Comparison of ENCODE assay signal across 21 mouse cellular contexts in the genomic region with DNA sequence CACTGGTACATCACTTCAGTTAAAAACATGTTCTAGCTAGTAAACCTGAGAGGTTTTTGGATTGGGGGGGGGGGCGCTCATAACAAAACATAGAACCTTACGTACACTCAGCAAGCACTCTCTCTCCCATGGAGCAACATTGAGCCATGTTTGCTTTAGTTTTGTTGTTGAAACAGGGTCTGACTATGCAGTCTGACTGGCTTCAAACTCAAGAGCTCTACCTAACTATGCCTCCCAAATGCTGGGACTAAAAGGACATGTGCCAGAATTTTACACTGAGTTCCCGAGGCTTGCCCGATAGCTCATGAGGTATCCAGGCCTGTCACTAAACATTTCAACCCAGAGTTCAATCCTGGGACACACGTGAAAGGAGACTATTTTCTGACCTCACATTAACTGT. TPM values are rescaled to one million over a fixed set of nuclear protein-coding genes. Genes with fewer than 3 reads are reported as not detected.
DNase-seq lines count a peak whose midpoint lies in the region; ATAC-seq and TF ChIP-seq lines count a peak whose summit lies in the region.
"Had no signal": no experiment of that assay in that cellular context is flagged by ENCODE, and none has a peak within 500 bp of the region (broad histone marks: within the 10 kb centered on the region; RNA-seq: fewer than 3 reads in every experiment).

No protein-coding gene starts in this region.

- H3K9me3 ChIP-seq in liver, postnatal 0 days (ENCODE audit: low read length) = no peaks in the 10 kb centered on the region
- H3K9me3 ChIP-seq in ES-Bruce4 (replicated peaks; ENCODE audit: control insufficient read depth, insufficient read depth, low read length, poor library complexity, severe bottlenecking) = no peaks in the 10 kb centered on the region
- H3K9me3 ChIP-seq: embryonic facial prominence, embryonic 10.5 days; embryonic facial prominence, embryonic 12.5 days; forebrain, embryonic 13.5 days; forebrain, embryonic 15.5 days had no signal

- H3K36me3 ChIP-seq in liver, postnatal 0 days (replicated peaks; ENCODE audit: insufficient read depth, low read length) = peaks cover 59% of the 10 kb centered on the region
- H3K36me3 ChIP-seq in ES-Bruce4 (ENCODE audit: control insufficient read depth, insufficient read depth, low read length, poor library complexity, severe bottlenecking) = peaks cover 70% of the 10 kb centered on the region

- no peak overlapping the region for H3K4me3 ChIP-seq in liver, postnatal 0 days (ENCODE audit: low read depth, low read length)
- no peak overlapping the region for H3K4me3 ChIP-seq in ES-Bruce4 (ENCODE audit: low read depth, low read length)
- H3K4me3 ChIP-seq: embryonic facial prominence, embryonic 10.5 days; embryonic facial prominence, embryonic 12.5 days; forebrain, embryonic 13.5 days; forebrain, embryonic 15.5 days had no signal

- H3K27ac ChIP-seq in liver, postnatal 0 days (ENCODE audit: low read depth) = no peak overlapping the region
- H3K27ac ChIP-seq in ES-Bruce4 (ENCODE audit: insufficient read depth, low read length) = peak overlapping the region; percentile 15; the same call in 1 of the 2 replicates
- H3K27ac ChIP-seq: embryonic facial prominence, embryonic 10.5 days; embryonic facial prominence, embryonic 12.5 days; forebrain, embryonic 13.5 days; forebrain, embryonic 15.5 days had no signal

- TF ChIP-seq CTCF in liver, postnatal 0 days (IDR thresholded peaks at IDR 0.05; ENCODE audit: low read depth) = no peak
- TF ChIP-seq CTCF in ES-Bruce4 (IDR thresholded peaks at IDR 0.05; ENCODE audit: low read depth, low read length) = no peak

- H3K9ac ChIP-seq in liver, postnatal 0 days (replicated peaks) = no peak overlapping the region
- H3K9ac ChIP-seq in ES-Bruce4 (ENCODE audit: low read depth, poor library complexity, severe bottlenecking) = no peak overlapping the region
- H3K9ac ChIP-seq: embryonic facial prominence, embryonic 12.5 days; forebrain, embryonic 13.5 days; forebrain, embryonic 15.5 days; forebrain, postnatal 0 days had no signal

- H3K27me3 ChIP-seq in liver, postnatal 0 days (ENCODE audit: insufficient read depth, low read length) = no peaks in the 10 kb centered on the region
- no peaks in the 10 kb centered on the region for H3K27me3 ChIP-seq in ES-Bruce4 (ENCODE audit: control insufficient read depth, insufficient read depth, low read length, poor library complexity, severe bottlenecking)
- H3K27me3 ChIP-seq: CH12.LX; embryonic facial prominence, embryonic 12.5 days; forebrain, embryonic 13.5 days; forebrain, embryonic 15.5 days had no signal

- DNase-seq in heart, adult 11 months = peak; percentile 72
- no peak for DNase-seq in heart, adult 8-10 months (ENCODE audit: low spot score)
- no peak for DNase-seq in liver, postnatal 0 days
- no peak for DNase-seq in liver
- DNase-seq: adrenal gland, adult 8-10 months; adrenal gland, postnatal 14 days; adrenal gland, postnatal 36 days; B cell, adult 2 months; cerebellum, adult 11-12 months; cerebellum, adult 2 months; cerebellum, adult 9-10 months; cerebellum, postnatal 10 days; cerebellum, postnatal 25 days; forebrain, postnatal 0 days had no signal

- peaks cover 4% of the 10 kb centered on the region; the same call in 1 of the 2 replicates for H3K4me1 ChIP-seq in liver, postnatal 0 days (ENCODE audit: insufficient read depth)
- peaks cover 1% of the 10 kb centered on the region for H3K4me1 ChIP-seq in ES-Bruce4 (ENCODE audit: control insufficient read depth, insufficient read depth, low read length)
- H3K4me1 ChIP-seq: embryonic facial prominence, embryonic 10.5 days; forebrain, embryonic 13.5 days; forebrain, embryonic 15.5 days had no signal

- no peak for TF ChIP-seq EP300 in liver, postnatal 0 days (IDR thresholded peaks at IDR 0.05; ENCODE audit: low read depth)
- TF ChIP-seq EP300 in ES-Bruce4 (IDR thresholded peaks at IDR 0.05; ENCODE audit: insufficient read depth, low read depth, low read length) = no peak

- TF ChIP-seq POLR2A in ES-Bruce4 (IDR thresholded peaks at IDR 0.05; ENCODE audit: insufficient read depth, low read length) = no peak

- WGBS in liver, postnatal 0 days (ENCODE audit: insufficient replicate concordance) = 70% methylated on average over 5 of the region's 5 CpGs

- ATAC-seq in liver, postnatal 0 days = peak; percentile 72
- ATAC-seq: CD4-positive, CD25-positive, alpha-beta regulatory T cell, adult 4 months; forebrain, embryonic 13.5 days; forebrain, embryonic 15.5 days; forebrain, postnatal 0 days had no signal

- H3K4me2 ChIP-seq in liver, postnatal 0 days (ENCODE audit: low read depth, low read length) = no peak overlapping the region
- H3K4me2 ChIP-seq: embryonic facial prominence, embryonic 12.5 days; forebrain, embryonic 13.5 days; forebrain, embryonic 15.5 days had no signal

RNA-seq across cellular contexts. Expression of a gene that starts 19.5 kb away (rescaled TPM):
- total RNA-seq in heart, adult 8-10 months (2022) = 100 to 1,000 TPM; 112 to 128 (median 121) TPM
- polyA plus RNA-seq in liver, postnatal 0 days (2015; fragmentation: Nextera tagmentation; extraction: Ambion mirVana) = 47.8 and 62.4 TPM in 2 replicates
- polyA plus RNA-seq in ES-Bruce4 (2011; ENCODE audit: insufficient read depth, insufficient read length, low read depth, missing spikeins) = 456 and 495 TPM in 2 replicates

RNA-seq across cellular contexts. Expression of a gene that starts 19.7 kb away (rescaled TPM):
- total RNA-seq in heart, adult 8-10 months (2022) = 1 to 10 TPM; 1.6 to 2.2 (median 2.1) TPM
- polyA plus RNA-seq in liver, postnatal 0 days (2015; fragmentation: Nextera tagmentation; extraction: Ambion mirVana) = 2.4 and 2.7 TPM in 2 replicates
- polyA plus RNA-seq in ES-Bruce4 (2011; ENCODE audit: insufficient read depth, insufficient read length, low read depth, missing spikeins) = 5.5 and 6.0 TPM in 2 replicates

RNA-seq across cellular contexts. Expression of a gene that starts 35.5 kb away (rescaled TPM):
- 10 to 100 TPM in 1 of 4 experiments, 1 to 10 TPM in 3; 7.3 to 12.4 (median 9.0) TPM for total RNA-seq in heart, adult 8-10 months (2022)
- polyA plus RNA-seq in liver, postnatal 0 days (2015; fragmentation: Nextera tagmentation; extraction: Ambion mirVana) = 17.1 and 17.7 TPM in 2 replicates
- 13.6 and 15.9 TPM in 2 replicates for polyA plus RNA-seq in ES-Bruce4 (2011; ENCODE audit: insufficient read depth, insufficient read length, low read depth, missing spikeins)
